Mouse (Mus musculus) adrenal gland (tissue): ENCODE measurements around the gene Slc19a1.

Experiments used
- intact Hi-C: fragments of 180-260 bp; cut with DNase I; formaldehyde crosslinking; loops from one replicate; pipeline ENCODE4 v1.15.1; 2025
- long read RNA-seq, 2 experiments: library from polyadenylated mRNA; unstranded; transcript quantifications; one replicate each; pipeline ENCODE4 v2.0.0; 2020; ENCODE audit warnings: borderline replicate concordance in 1 of 2; ENCODE audit not compliant: insufficient replicate concordance in 1 of 2

The Slc19a1 gene
- long read RNA-seq, experiment 1, transcript Slc19a1-201 (6 exons, 2,347 nt) = major isoform, 7 of 13 reads
- long read RNA-seq, experiment 1, partial matches to known transcripts = 1 of 13 reads
- long read RNA-seq, experiment 1, other reads (novel, unspliced or antisense) = 5 of 13 reads
- long read RNA-seq, experiment 2, transcript Slc19a1-201 (6 exons, 2,347 nt) = major isoform, 10 of 13 reads
- long read RNA-seq, experiment 2, partial matches to known transcripts = 1 of 13 reads
- long read RNA-seq, experiment 2, other reads (novel, unspliced or antisense) = 2 of 13 reads

DNA sequence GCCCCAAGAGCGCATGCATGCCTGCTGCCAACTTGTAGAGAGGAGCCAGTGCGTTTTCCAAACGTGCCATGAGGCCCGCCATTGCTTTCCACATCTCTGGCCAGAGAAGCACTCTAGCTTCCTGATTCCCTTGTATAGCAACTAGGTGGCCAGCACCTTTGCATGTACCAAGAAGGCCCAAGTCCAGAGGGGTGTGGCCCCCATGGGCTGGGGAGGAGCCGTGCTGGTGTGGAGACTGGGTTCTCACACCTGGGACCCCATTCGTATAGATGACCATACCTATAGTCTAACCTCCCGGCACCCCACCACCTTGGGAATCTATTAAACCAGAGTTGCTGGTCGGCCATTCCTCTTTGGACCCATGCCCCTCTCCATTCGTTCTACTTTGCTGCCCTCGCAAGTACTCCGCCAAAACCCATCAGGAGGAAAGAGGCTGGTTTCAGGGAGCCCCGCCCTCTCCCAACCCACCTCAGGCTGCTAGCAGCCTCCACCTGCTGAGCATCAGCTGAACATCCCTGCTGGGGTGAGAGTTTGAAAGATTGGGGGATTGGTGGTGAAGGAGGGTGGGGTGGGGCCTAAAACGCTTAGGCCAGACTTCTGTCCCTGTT lies at the start of gene Slc19a1:
Gene Slc19a1, plus strand, starts transcription at position 474 of the 608 bp plus-strand sequence.
- intact Hi-C loops = no loop called here

DNA sequence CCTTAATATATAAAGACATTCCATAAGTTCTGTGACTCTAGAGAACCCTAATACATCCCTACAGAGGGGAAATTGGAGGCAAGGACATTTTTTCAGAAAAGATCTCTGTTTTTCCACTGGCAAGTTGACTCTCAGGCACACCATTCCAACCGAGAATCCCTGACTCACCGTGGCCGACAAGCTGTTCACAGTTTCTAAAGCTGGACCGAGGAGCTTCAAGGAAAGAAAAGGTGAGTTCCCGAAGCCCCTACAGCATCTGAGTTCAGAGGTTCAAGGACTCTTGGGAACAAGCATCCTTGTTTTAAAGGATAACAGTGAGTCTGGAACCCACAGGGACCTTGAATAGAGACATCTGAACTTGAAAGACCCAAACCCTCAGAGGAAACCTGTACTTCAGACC lies 43.5 kb upstream of the Slc19a1 start:
- intact Hi-C loops = no loop called here

DNA sequence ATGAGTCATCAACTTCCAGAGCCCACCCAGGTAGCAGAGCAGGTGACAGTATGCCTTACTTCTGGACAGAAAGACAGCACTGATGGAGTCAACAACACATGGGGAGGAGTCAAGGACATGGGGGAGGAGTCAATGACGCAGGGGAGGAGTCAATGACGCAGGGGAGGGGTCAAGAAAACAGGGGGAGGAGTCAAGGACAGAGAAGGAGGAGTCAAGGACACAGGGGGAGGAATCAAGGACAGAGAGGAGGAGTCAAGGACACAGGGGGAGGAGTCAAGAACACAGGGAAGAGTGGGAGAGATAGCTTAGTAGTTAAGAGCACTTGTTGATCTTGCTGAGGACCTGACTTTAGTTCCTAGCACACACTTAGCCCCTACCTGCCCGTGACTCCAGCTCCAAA lies 39.6 kb upstream of the Slc19a1 start:
- intact Hi-C loops = no loop called here

DNA sequence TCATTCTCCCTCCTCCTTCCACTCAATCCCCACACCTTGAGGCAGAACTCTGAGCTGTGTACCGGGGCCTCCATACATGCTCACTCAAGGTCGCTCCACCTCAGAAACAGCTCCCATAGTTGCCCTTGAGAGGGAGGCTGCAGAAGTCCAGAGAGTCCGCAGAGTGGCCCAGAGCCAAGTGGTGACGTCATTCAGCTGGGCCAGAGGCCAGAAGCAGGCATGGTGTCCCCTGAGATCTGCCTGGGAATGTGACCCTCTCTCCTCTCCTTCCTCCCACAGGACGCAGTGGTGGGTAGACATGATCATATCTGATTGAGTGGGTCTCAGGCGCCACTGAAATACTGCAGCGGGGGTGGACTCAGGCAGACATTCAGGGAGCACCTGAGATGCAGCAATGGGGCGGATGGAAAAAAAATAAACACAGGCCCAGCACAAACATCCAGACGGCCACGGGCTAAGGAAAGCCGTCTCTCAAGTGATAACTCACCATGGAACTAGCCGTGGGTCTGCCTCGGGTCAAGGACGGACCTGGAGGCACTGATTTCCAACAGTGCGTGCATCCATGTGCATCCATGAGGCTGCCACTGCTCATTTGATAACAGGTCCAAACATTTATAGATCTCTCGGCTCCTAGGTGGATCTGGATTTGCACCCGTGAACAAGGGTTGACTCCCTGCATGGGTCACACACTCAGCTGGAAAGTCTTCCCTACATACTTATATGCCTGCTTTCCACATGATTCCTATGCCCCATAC lies 34.1 kb upstream of the Slc19a1 start:
- intact Hi-C loops = no loop called here

DNA sequence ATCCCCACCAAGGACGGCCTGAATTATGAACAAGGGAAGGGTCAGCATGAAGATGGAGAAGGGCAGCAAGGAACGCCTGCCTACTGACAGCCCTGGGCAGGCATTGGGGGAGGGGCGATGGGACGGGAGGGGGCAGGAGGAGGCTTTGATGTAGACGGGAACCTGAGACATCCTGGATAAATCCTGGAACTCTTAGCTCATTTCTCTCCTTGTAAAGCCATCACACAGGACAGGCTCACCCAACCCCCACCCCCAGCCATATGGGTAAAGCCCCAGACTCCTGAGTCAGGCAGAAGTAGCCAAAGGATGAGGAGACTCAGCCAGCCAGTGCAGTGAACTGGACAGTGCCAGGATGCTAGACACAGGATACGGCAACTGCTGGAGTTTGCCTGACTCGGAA lies 27.1 kb upstream of the Slc19a1 start:
- intact Hi-C loops = no loop called here

DNA sequence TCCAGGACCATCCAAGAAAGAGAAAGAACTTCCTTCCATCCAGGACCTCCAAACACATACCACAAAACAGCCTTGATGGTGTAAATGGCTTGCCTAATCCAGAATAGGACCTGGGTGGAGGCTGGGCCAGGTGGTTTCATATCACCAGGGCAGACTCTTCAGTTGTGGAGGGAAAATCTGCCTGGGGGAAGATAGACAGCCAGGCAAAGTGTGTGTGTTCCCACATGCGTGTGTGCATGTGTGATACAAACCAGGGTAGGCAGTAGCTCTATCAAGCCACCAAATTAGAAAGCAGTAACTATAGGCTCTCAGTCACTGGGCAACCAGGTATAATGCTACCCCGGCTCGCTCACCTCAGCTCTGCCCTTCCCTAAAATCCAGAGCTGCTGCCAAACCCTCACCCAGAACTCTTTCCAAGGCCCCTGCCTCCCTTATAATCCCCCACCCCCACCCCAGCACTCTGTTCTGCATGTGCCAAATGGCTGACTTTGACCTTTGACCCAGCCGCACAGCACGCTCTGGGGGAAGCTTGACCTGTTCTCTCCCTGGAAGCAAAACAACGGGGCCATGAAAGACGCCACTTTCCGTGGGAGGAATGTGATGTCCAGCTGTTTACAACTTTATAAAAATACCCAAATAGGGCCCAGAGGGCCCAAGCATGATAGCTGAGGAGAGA lies 24.5 kb upstream of the Slc19a1 start:
- intact Hi-C loops = no loop called here

DNA sequence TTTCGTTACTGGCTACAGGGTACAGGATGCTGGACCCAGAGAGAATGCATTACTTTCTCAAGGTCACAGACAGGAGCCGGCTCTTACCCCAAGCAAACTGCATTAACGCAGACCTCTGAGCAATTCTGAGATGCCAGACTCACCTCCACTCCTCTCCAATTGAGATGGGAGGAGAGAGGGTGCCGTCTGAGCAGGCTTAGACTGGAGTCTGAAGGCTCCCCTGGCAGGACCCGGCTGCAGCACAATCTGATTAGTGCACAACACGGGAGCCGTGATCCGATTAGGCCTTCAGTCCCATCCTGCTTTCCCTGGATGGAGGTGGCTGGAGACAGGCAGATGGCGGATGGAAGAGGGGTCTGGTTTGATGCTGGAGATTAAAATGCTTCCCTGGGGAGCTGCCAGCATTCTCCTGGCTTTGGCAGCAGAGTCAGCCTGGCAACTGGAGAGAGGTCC lies 23.9 kb upstream of the Slc19a1 start:
- intact Hi-C loops = no loop called here

DNA sequence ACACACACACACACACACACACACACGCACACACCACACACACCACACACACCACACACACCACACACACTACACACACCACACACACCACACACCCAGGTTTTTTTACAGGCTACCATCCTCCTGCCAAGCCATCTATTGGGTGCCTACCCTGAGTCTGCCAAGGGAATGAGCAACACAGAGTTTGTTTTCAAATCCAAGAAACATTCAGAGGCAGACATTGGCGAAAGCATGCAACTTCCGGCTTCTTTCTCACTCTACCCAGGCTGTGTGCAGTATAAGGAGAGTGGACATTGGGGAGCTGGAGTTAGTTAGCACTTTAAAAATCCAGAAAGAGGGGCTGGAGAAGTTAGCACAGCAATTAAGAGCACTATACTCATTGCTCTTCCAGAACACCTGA lies 23.3 kb upstream of the Slc19a1 start:
- intact Hi-C loops = no loop called here

DNA sequence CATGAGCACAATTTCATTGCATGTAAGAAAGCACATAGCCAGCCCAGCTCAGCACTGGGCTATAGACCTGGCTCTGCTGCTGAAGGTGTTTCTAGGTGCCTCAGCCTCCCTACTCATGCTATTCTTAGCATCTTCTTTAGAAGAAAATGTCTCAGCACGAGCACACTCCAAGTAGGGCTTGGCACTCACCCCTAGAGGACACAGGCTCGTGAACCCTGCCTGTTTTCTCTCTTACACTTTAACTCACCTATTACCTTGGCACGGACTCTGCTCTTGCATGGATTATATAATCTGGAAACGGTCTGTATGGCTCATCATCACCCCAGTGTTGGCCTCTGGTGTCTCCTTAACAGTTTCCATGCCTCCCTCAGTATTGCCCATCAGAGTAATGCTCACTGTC lies 20.4 kb upstream of the Slc19a1 start:
- intact Hi-C loops = no loop called here

DNA sequence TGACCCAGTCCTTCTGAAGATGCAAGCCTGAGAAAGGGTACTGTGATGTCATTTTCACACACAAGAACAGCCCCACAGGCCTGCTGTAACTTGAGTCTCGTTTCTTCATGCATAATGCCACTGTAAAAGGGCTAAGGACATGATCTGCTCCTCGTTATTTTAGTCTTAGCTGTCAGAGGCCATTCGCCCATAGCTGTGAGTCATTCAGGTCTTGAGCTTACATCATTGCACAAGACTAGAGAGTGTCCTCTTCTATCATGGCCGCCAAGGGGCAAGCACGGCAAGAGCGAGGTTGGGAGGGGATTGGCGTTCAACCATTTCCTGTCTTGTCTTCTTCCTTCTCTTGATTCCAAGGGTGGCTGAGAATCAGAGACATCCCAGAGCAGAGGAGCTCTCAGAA lies 16.0 kb upstream of the Slc19a1 start:
- intact Hi-C loops = no loop called here

DNA sequence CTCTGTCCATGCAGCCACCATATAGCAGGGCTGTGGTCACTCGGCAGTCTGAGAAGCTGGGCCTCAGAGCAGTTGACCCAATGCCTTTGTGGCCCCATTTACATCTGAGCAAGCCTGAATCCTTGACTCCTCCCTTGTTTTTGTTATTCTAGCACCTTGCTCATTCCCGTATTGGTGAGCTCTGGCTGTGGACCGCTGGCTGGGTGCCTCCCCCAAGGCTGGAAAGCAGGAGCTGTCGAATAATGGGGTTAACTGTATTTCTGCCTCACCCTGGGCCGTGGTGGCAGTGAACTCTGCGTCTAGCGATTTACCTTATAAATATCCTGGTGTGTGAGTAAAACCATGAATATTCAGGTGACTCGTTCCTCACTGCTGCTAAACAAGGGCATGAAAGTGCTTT lies 15.5 kb upstream of the Slc19a1 start:
- intact Hi-C loops = no loop called here

DNA sequence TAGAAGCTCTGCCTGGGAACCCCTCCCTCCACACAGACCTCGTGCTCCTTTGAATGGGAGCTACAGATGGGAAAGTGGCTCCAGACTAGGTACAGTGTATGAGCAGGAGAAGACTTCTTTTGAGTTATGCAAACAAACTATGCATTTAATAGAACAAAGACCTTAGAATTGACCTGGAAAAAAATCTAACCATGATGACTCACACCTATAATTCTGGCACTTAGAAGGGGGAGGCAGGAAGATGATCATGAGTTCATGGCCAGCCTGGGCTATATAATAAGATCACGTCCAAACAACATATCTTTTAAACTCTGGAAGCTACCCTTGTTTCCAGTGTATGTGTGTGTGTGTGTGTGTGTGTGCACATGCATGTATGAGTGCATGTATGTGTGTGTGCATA lies 15.0 kb upstream of the Slc19a1 start:
- intact Hi-C loops = no loop called here

DNA sequence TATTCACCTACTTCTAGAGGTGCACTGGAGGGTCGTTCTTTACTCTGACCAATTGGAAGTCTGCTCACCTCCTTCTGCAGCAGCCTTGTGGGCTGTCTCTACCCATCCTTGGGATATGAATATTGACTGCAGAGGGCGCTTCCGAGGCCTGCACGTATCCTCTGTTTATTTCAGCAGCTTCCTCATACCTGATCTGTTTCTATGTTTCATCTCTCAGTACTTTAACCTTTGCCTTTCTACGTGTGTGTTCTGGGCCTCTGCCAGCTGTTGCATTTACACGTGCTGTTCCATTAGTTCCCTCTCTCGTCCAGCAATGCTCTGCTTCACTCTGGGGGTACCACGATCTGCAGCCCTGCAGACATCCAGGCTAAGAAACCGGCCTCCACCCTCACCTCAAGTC lies 14.4 kb upstream of the Slc19a1 start:
- intact Hi-C loops = no loop called here

DNA sequence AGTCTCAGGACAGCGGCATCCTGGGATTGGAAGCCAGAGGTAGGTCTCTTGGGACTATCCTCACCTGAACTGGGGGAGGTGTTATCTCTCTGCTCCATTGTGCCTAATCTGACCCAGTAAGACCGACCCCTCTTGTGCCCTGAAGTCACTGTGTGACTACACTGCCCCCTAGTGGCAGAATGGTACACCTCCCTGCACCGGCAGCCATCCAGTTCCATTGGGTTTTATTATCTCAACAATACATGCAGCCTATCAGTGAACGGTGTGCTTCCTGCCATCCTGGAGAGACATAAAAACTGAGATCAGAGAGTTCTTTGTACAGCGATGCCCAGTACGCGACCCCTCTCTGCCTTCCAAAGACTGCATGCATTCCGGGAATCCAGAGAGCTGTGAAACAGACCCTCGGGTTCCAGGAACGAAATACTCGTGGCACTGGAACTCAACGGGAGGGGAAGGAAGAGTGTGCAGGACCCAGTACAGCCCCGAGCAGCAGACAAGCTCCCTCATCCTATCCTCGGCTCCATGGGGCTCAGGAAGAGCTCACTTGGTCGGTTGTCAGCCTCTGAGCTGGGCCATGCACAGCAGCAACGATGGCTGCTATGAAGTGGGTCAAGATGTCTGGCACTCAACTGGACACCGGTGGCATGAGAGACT lies 10.5 kb upstream of the Slc19a1 start:
- intact Hi-C loops = loop anchor here (1.0 to 5.0 kb wide), 3 partner anchors 46 to 186 kb away; no protein-coding TSS in a partner anchor

DNA sequence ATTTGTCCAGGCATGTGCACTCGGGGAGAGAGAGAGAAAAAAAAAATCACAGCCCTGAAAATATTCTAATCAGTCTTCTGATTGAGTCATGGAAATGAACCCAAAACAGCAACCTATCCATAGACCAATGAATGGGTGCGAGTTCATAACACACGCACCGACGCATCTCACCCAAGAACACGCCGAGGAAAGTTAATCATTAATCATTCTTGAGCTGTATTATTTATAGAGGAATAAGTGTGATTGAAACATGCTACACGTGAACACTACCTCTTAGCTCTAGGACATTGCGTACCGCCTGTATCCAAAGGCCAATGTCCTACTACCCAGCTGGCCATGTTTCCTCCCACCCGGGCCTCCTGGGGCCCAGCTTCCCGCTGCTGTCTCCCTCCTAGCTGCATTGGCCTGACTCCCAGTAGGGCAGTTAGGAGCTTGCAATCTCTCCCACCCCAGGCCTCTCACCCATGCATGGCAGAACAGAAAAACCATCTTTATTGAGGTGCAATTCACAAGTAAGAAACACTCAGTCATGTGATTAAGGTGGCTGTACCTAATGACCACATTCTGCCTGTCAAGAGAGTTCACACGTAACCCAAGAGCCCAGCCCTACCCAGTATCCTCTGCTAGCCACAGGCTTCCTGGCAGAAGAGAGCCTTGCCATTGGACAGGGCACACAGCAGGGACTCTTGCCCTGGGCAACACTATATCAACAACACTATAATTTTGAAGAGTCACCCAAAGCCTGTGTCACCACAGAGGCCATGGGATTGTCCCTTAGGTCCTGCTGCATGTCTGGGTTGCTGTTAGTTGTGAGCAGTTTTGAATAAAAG lies 9.5 kb upstream of the Slc19a1 start:
- intact Hi-C loops = loop anchor here (5.0 kb wide), 2 partner anchors 45 to 65 kb away; no protein-coding TSS in a partner anchor

DNA sequence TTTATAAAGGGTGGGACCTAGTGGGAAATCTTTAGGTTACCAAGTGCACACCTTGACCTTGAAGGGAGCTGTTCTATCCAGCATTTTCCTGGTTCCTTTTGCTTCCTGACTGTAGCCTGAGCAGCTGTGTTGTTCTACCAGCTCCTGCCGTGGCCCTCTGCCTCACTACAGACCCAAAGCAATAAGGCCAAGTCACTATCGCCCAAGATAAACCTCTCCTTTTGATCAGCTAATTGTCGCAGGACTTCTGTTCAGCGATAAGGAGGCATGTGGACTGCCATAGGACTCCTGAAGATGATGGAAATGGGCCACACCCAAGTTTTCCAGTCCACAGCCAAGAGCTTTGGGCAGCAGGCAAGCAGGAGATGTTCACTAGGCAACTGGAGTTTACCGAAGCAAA lies 7.8 kb upstream of the Slc19a1 start:
- intact Hi-C loops = loop anchor here (5.0 kb wide), 2 partner anchors 43 to 67 kb away; no protein-coding TSS in a partner anchor

DNA sequence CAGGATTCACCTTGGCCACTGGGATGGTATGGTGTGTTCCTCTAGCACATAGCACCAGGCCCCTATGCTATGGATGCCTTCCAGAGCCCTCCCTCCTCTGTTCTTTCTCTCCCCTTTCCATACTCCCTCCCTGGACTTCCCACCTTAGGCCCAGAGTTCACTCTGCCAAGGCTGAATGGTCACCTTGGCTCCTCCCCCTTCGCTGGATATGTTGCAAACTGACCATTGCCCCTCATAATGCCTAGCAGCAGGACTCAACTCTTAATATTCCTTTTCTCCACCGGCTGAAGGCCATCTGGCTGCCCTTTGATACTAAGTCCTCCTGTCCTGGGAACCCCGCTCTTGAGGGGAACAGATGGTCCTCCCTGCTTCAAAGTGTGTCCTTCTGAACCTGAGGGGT lies 5.1 kb upstream of the Slc19a1 start:
- intact Hi-C loops = loop anchor here (5.0 kb wide), 1 partner anchor 100 kb away; no protein-coding TSS in a partner anchor

DNA sequence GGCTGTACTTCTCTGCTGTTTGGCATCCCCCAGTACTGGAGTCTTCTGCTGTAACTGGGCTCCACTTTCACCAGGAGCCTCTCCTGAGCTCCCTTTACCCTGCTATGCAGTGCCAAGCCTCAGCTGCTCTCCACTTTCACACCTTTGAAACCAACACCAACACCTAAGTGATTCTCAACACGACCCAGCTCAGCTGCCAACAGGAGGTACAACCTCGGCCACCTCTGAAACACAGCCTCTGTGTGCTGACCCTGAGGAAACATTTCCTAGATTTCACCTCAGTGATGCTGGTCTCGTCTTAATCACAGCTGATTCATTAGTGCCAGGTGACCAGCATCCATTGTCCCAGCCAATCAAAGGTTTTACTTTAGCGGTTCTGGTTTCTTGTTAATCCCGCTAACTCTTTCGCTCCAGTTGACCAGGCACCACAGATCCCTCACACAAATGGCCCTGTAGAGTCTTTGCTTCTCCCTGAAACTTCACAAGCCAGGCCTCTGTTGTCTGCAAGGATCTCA lies 3.2 kb upstream of the Slc19a1 start:
- intact Hi-C loops = loop anchor here (5.0 kb wide), 1 partner anchor 98 kb away; no protein-coding TSS in a partner anchor

DNA sequence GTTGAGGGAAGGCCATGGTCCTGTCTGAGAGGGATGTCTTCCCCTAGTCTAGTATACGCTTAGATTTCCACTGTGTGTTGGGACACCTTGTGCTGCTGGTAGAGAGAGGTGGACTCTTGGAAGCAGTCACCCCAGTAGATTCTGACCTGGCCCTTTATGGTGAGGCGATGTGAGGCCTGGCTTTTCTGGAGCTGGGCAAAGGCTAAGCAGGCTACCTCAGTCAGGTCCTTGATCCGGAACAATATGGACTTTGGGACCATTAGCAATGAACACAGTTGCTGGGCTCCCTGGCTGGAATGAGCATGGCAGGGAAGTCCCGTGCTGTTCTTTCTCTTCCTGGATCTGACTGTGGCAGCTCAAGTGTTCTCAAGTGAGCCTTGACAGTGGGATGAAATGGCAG lies 2.3 kb upstream of the Slc19a1 start:
- intact Hi-C loops = loop anchor here (5.0 kb wide), 1 partner anchor 98 kb away; no protein-coding TSS in a partner anchor

DNA sequence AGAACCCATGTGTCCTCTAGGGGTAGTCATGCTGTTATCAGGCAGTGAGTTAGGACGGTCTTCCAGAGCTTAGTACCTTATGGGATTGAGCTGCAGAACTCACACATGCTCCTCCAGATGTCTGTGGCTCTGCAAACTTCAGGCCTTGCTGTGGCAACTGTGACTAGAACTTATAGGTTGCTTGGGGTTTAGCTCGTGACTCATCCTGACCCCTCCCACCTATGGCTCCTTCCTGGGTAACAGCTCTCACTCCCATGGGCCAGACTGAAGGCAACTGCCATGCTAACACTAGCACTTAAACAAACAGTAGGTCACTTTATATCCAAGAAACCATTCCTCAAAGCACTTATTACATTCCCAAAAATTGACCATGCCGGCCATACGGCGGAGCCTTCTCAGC lies 1.4 kb upstream of the Slc19a1 start:
- intact Hi-C loops = no loop called here
